ENCODE assay signal across 9 mouse cellular contexts in the genomic region with DNA sequence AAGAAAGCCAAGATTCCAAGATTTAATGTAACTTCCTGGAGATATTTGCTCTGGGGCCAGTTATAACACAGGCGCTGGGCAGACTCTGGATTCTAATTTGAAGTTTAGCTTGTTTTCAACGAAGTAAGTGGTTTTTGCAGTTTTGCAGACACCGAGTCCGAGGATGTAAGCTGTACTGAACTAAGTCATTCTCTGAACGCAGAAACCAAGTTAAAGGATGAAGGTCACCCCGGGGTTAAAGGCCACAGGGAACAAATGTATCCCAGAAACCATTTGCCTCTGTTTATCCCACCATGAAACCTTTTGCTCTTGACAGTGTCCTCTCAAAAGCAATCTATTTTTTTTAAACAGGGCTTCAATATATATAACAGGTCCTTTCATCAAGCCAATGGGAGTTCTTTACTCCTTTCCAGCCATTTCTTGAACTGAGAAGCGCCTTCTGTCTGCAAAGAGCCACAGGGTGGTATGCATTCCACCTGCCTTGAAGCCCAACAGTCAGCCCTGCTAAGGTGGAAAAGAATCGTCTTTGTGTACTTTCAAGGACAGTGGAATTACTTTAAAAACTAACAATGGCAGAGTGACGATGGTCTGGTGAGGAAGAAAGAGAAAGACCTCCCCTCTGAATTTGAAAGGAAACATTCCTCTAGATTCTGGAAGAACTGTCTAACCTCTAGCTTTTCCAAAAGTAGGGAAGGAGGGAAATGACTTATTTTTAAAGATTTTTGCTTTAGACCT. TPM values are rescaled to one million over a fixed set of nuclear protein-coding genes. Genes with fewer than 3 reads are reported as not detected.
DNase-seq lines count a peak whose midpoint lies in the region; ATAC-seq and TF ChIP-seq lines count a peak whose summit lies in the region.
"Had no signal": no experiment of that assay in that cellular context is flagged by ENCODE, and none has a peak within 500 bp of the region (broad histone marks: within the 10 kb centered on the region; RNA-seq: fewer than 3 reads in every experiment).

No protein-coding gene starts in this region.

- no peak for ATAC-seq in kidney, embryonic 15.5 days (replicated peaks; ENCODE audit: low FRiP score)
- ATAC-seq in forebrain, postnatal 0 days: no peak
- ATAC-seq in midbrain, embryonic 16.5 days: no peak
- ATAC-seq in lung, postnatal 0 days: no peak
- ATAC-seq: Patski had no signal

- 0 out of 2 replicates have a peak overlapping the region, but pooled peaks have one; percentile 65 for H3K4me3 ChIP-seq in kidney, embryonic 15.5 days (replicated peaks)
- peak overlapping the region; percentile 63 for H3K4me3 ChIP-seq in cortical plate, adult 2 months (ENCODE audit: insufficient read depth, low read length)
- peak overlapping the region; percentile 79; the same call in 1 of the 2 replicates for H3K4me3 ChIP-seq in forebrain, postnatal 0 days (ENCODE audit: low read depth, low read length)
- peak overlapping the region; percentile 72 for H3K4me3 ChIP-seq in midbrain, embryonic 16.5 days (ENCODE audit: low read depth, low read length)
- H3K4me3 ChIP-seq in lung, postnatal 0 days (ENCODE audit: low read depth, low read length): no peak overlapping the region
- H3K4me3 ChIP-seq: erythroblast, embryonic 14.5 days had no signal

- TF ChIP-seq POLR2A in cortical plate, adult 2 months (IDR thresholded peaks at IDR 0.05; ENCODE audit: extremely low read depth, insufficient read depth, low read length): no peak

- no peak overlapping the region for H3K9ac ChIP-seq in kidney, embryonic 15.5 days
- no peak overlapping the region for H3K9ac ChIP-seq in forebrain, postnatal 0 days
- no peak overlapping the region for H3K9ac ChIP-seq in midbrain, embryonic 16.5 days (ENCODE audit: low read depth, low read length)
- no peak overlapping the region for H3K9ac ChIP-seq in lung, postnatal 0 days (replicated peaks; ENCODE audit: low read depth)

- DNase-seq in kidney, postnatal 4 days: no peak
- no peak for DNase-seq in forebrain, postnatal 0 days
- DNase-seq in adrenal gland, postnatal 25 days: no peak
- no peak for DNase-seq in lung, postnatal 0 days (ENCODE audit: low spot score)

- no peaks in the 10 kb centered on the region for H3K9me3 ChIP-seq in kidney, embryonic 15.5 days (replicated peaks)
- no peaks in the 10 kb centered on the region for H3K9me3 ChIP-seq in forebrain, postnatal 0 days (ENCODE audit: low read length)
- no peaks in the 10 kb centered on the region for H3K9me3 ChIP-seq in midbrain, embryonic 16.5 days (replicated peaks; ENCODE audit: control insufficient read depth, low read length, poor library complexity, severe bottlenecking)
- H3K9me3 ChIP-seq in lung, postnatal 0 days (ENCODE audit: low read length): no peaks in the 10 kb centered on the region

- no peaks in the 10 kb centered on the region for H3K36me3 ChIP-seq in kidney, embryonic 15.5 days
- H3K36me3 ChIP-seq in forebrain, postnatal 0 days (ENCODE audit: insufficient read depth): no peaks in the 10 kb centered on the region
- H3K36me3 ChIP-seq in midbrain, embryonic 16.5 days (ENCODE audit: control insufficient read depth, insufficient read depth, low read length): peaks cover 5% of the 10 kb centered on the region; the same call in 1 of the 2 replicates
- no peaks in the 10 kb centered on the region for H3K36me3 ChIP-seq in lung, postnatal 0 days (ENCODE audit: insufficient read depth, low read length)

- H3K4me1 ChIP-seq in kidney, embryonic 15.5 days: peaks cover 16% of the 10 kb centered on the region
- no peaks in the 10 kb centered on the region for H3K4me1 ChIP-seq in cortical plate, adult 2 months (ENCODE audit: control insufficient read depth, insufficient read depth, low read length)
- H3K4me1 ChIP-seq in forebrain, postnatal 0 days (ENCODE audit: insufficient read depth): peaks cover 7% of the 10 kb centered on the region; the same call in 1 of the 2 replicates
- H3K4me1 ChIP-seq in midbrain, embryonic 16.5 days (ENCODE audit: control insufficient read depth, insufficient read depth, low read length): peaks cover 26% of the 10 kb centered on the region
- H3K4me1 ChIP-seq in lung, postnatal 0 days (ENCODE audit: insufficient read depth, low read depth, low read length): peaks cover 4% of the 10 kb centered on the region; the same call in 1 of the 2 replicates

- WGBS in kidney, embryonic 15.5 days: 81% methylated on average over 9 of the region's 9 CpGs
- 80% methylated on average over 9 of the region's 9 CpGs for WGBS in forebrain, postnatal 0 days
- WGBS in midbrain, embryonic 16.5 days: 83% methylated on average over 9 of the region's 9 CpGs
- WGBS in lung, postnatal 0 days: 75% methylated on average over 9 of the region's 9 CpGs

- H3K27ac ChIP-seq in kidney, embryonic 15.5 days: no peak overlapping the region
- H3K27ac ChIP-seq in cortical plate, adult 2 months (ENCODE audit: insufficient read depth, low read length): no peak overlapping the region
- H3K27ac ChIP-seq in forebrain, postnatal 0 days (ENCODE audit: low read depth, low read length): no peak overlapping the region
- no peak overlapping the region for H3K27ac ChIP-seq in midbrain, embryonic 16.5 days (ENCODE audit: low read length)
- H3K27ac ChIP-seq in lung, postnatal 0 days (ENCODE audit: low read length): no peak overlapping the region

- peak overlapping the region; percentile 98 for H3K4me2 ChIP-seq in kidney, embryonic 15.5 days
- peak overlapping the region; percentile 91 for H3K4me2 ChIP-seq in forebrain, postnatal 0 days (ENCODE audit: low read depth)
- peak overlapping the region; percentile 60 for H3K4me2 ChIP-seq in midbrain, embryonic 16.5 days (ENCODE audit: low read length)
- no peak overlapping the region for H3K4me2 ChIP-seq in lung, postnatal 0 days (replicated peaks; ENCODE audit: low read depth, low read length)

- peaks cover 15% of the 10 kb centered on the region for H3K27me3 ChIP-seq in kidney, embryonic 15.5 days
- no peaks in the 10 kb centered on the region for H3K27me3 ChIP-seq in forebrain, postnatal 0 days (ENCODE audit: insufficient read depth, low read length)
- H3K27me3 ChIP-seq in midbrain, embryonic 16.5 days (ENCODE audit: control insufficient read depth, insufficient read depth, low read depth, low read length): no peaks in the 10 kb centered on the region
- H3K27me3 ChIP-seq in lung, postnatal 0 days (replicated peaks; ENCODE audit: insufficient read depth, low read length): peaks cover 31% of the 10 kb centered on the region

- no peak for TF ChIP-seq CTCF in cortical plate, adult 2 months (IDR thresholded peaks at IDR 0.05; ENCODE audit: extremely low read depth, insufficient read depth, low read length)
- no peak for TF ChIP-seq CTCF in forebrain, postnatal 0 days (IDR thresholded peaks at IDR 0.05; ENCODE audit: low read depth)
- no peak for TF ChIP-seq CTCF in lung, postnatal 0 days (IDR thresholded peaks at IDR 0.05)

- no peak for TF ChIP-seq EP300 in lung, postnatal 0 days (IDR thresholded peaks at IDR 0.05)

RNA-seq across cellular contexts. Expression of a gene that starts 2.4 kb away (rescaled TPM):
- 3.0 and 3.1 TPM in 2 replicates for polyA plus RNA-seq in kidney, embryonic 15.5 days (2015; fragmentation: Nextera tagmentation; extraction: Ambion mirVana)
- 9.0 and 10.3 TPM in 2 replicates for polyA plus RNA-seq in cortical plate, adult 2 months (2012; rRNA removed)
- total RNA-seq in forebrain, postnatal 0 days (2014; rRNA removed): 10.8 and 15.5 TPM in 2 replicates
- 2.3 and 3.5 TPM in 2 replicates for polyA plus RNA-seq in forebrain, postnatal 0 days (2015; fragmentation: Nextera tagmentation; extraction: Ambion mirVana)
- 7.5 and 8.3 TPM in 2 replicates for polyA plus RNA-seq in midbrain, embryonic 16.5 days (2015; fragmentation: Nextera tagmentation; extraction: Ambion mirVana)
- 1.2 and 1.5 TPM in 2 replicates for total RNA-seq in adrenal gland, postnatal 25 days (2021)
- polyA plus RNA-seq in lung, postnatal 0 days (2015; fragmentation: Nextera tagmentation; extraction: Ambion mirVana): 0.11 and 0.23 TPM in 2 replicates
- polyA plus RNA-seq: erythroblast, embryonic 14.5 days had no signal
